Mouse (Mus musculus) embryonic facial prominence, embryonic 15.5 days (tissue): ENCODE measurements around the gene Ccl9. TPM values are rescaled to one million over a fixed set of nuclear protein-coding genes. Genes with fewer than 3 reads are reported as not detected.

ENCODE experiments used
- ATAC-seq: fragments of 200-750 bp; cut with Nextera tagmentation; 2 replicates; pipeline ENCODE4 v1.8.0; 2017; ENCODE audit warnings: low read depth, moderate TSS enrichment; ENCODE audit not compliant: insufficient number of reproducible peaks, low FRiP score, low TSS enrichment
- H3K27ac ChIP-seq: fragments of 300-500 bp; sonication (generic); replicated peaks from 2 replicates; pipeline ENCODE4 v1.5.1; 2015; ENCODE audit warnings: mild to moderate bottlenecking, inconsistent platforms
- H3K27me3 ChIP-seq: fragments of 300-500 bp; sonication (generic); 2 replicates; pipeline ENCODE4 v1.6.1; 2015; ENCODE audit warnings: inconsistent platforms
- H3K36me3 ChIP-seq: fragments of 300-500 bp; sonication (generic); 2 replicates; pipeline ENCODE4 v1.6.1; 2015; ENCODE audit warnings: mild to moderate bottlenecking, inconsistent platforms
- H3K4me1 ChIP-seq: fragments of 300-500 bp; sonication (generic); 2 replicates; pipeline ENCODE4 v1.6.1; 2015; ENCODE audit warnings: inconsistent platforms
- H3K4me2 ChIP-seq: fragments of 300-500 bp; sonication (generic); replicated peaks from 2 replicates; pipeline ENCODE4 v1.6.1; 2015; ENCODE audit warnings: mild to moderate bottlenecking, inconsistent platforms
- H3K4me3 ChIP-seq: fragments of 300-500 bp; sonication (generic); replicated peaks from 2 replicates; pipeline ENCODE4 v1.5.1; 2015; ENCODE audit warnings: mild to moderate bottlenecking, inconsistent platforms
- H3K9ac ChIP-seq: fragments of 300-500 bp; sonication (generic); 2 replicates; pipeline ENCODE4 v1.6.1; 2015; ENCODE audit warnings: inconsistent platforms
- H3K9me3 ChIP-seq: fragments of 300-500 bp; sonication (generic); replicated peaks from 2 replicates; pipeline ENCODE4 v1.6.1; 2016; ENCODE audit warnings: inconsistent platforms
- WGBS: fragments of 180-500 bp; shearing (Covaris S2); methylation state at CpG from one replicate; pipeline ENCODE4 v1.1.7; 2015; 5-methylcytosine and 5-hydroxymethylcytosine counted together
- polyA plus RNA-seq: library from polyadenylated mRNA; unstranded; fragments of >200 nt; fragmentation: Nextera tagmentation; extraction: Ambion mirVana; gene quantifications from 2 replicates; pipeline ENCODE4 v1.2.1, GENCODE M21; 2015

Ccl9 gene
- polyA plus RNA-seq, 1 experiment from 2014 or later: 7.6 TPM

DNA sequence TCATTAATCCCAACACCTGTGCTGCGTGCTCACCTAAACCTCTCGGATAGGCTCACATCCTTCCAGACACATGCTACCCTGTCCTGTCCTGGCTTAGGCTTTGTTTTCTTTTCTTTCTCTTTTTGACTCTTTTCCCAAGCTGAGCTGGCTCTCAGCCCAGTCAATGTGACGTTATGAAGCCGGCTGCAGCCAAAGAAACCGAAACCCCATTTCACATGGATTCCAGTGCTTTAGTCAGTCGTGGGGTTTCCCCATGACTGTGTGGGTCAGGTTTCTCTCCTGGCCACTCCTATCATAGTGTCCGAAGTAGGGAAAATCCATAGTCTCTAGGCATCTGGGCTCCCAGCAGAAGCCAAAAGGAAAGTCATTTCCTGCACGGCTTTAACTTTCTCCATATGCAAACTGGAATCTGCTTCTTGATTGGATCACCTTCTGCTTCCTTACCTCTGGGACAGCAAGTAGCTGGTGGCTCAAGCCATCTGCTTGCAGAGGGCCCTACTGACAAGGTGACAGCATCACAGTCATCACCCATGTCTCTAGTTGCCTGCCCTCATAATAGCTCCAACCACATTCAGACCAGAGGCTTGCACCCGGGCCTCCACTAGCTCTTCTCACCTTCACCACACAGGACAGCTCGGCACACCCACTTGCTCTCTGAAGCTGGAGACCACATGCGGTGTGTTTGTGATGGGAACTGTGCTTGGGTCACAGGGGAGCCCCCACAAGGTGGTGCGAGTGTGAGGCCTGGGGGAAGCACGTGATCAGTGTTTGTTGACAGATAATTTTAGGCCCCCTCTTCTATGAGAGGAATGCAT, 43.6 kb downstream of the Ccl9 start:
- Histone ChIP-seq H3K4me3 (peak overlapping the region; percentile 16), H3K4me1 (peaks cover 13% of the 10 kb centered on the region), H3K4me2 (peak overlapping the region; percentile 34), H3K27me3 (no peaks in the 10 kb centered on the region), H3K27ac (peak overlapping the region; percentile 58; the same call in 1 of the 2 replicates), H3K9ac (no peak overlapping the region), H3K36me3 (no peaks in the 10 kb centered on the region), H3K9me3 (no peaks in the 10 kb centered on the region)
- 28% methylated on average over 13 of the region's 13 CpGs for WGBS
- ATAC-seq: peak; percentile 83

GRCm38 (mm10) chr11:83534143-83534542, 44.3 kb downstream of the Ccl9 start:
- no peaks in the 10 kb centered on the region for H3K36me3 ChIP-seq
- no peak for ATAC-seq
- H3K27me3 ChIP-seq: no peaks in the 10 kb centered on the region
- peak overlapping the region; percentile 58; the same call in 1 of the 2 replicates for H3K27ac ChIP-seq
- H3K4me3 ChIP-seq: peak overlapping the region; percentile 16; the same call in 1 of the 2 replicates
- no peak overlapping the region for H3K9ac ChIP-seq
- WGBS: 59% methylated on average over 8 of the region's 8 CpGs
- H3K9me3 ChIP-seq: no peaks in the 10 kb centered on the region
- H3K4me2 ChIP-seq: peak overlapping the region; percentile 34
- H3K4me1 ChIP-seq: peaks cover 13% of the 10 kb centered on the region

DNA sequence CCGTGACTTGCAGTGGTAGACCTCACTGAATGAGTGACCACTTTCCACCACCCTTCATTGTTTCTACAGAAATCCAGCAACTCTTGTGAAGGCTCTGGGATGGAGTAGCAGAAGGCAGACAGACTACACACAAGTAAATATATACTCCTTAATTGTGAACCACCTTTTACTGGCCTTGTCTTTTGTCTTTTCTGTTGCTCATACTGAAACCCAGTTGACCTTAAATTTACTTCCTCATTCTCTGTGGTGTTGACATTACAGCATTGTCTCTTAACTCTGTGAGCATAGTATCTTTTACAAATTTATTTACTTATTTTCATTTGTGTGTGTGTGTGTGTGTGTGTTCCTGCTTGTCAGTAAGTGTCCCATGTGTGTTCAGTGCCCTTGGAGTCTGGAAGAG, 45.2 kb downstream of the Ccl9 start:
- 90% methylated on average over 1 of the region's 1 CpGs for WGBS
- ATAC-seq: no peak
- H3K9me3 ChIP-seq: no peaks in the 10 kb centered on the region
- no peak overlapping the region for H3K4me3 ChIP-seq
- H3K4me2 ChIP-seq: no peak overlapping the region
- peaks cover 13% of the 10 kb centered on the region for H3K4me1 ChIP-seq
- H3K9ac ChIP-seq: no peak overlapping the region
- no peaks in the 10 kb centered on the region for H3K36me3 ChIP-seq
- no peaks in the 10 kb centered on the region for H3K27me3 ChIP-seq
- H3K27ac ChIP-seq: no peak overlapping the region

DNA sequence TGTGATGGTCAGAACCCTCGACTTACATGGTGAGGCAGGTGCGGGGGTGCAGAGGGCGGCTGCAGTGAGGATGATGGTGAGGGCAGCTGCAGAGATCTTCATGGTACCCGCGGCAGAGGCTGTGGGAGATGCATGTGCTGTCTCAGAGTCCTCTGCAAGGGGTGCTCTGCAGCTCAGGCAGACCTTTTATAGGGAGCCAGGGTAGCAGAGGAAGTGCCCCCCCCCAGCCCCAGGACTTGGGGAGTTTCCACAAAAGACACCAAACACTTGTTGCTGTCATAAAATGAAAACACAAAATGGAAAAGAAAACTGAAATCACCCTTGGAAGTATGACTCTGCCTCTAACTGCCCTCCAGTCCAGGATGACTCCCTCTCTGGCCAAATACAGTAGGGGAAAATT, 48.1 kb downstream of the Ccl9 start, which contains the start of gene Ccl5:
Gene Ccl5 (minus strand): TSS at position 159 of the 400 bp plus-strand sequence.
- ATAC-seq: no peak
- H3K36me3 ChIP-seq: no peaks in the 10 kb centered on the region
- no peak within 1 kb of the TSS for H3K4me2 ChIP-seq
- WGBS: 86% methylated on average over 5 of the region's 5 CpGs
- no peak within 1 kb of the TSS for H3K4me3 ChIP-seq
- no peak within 1 kb of the TSS for H3K27ac ChIP-seq
- no peaks in the 10 kb centered on the region for H3K27me3 ChIP-seq
- H3K9ac ChIP-seq: no peak within 1 kb of the TSS
- no peaks in the 10 kb centered on the region for H3K9me3 ChIP-seq
- peaks cover 13% of the 10 kb centered on the region for H3K4me1 ChIP-seq

GRCm38 (mm10) chr11:83529024-83529423, 49.4 kb downstream of the Ccl9 start:
- Histone ChIP-seq H3K4me3 (no peak overlapping the region), H3K4me2 (no peak overlapping the region), H3K4me1 (peaks cover 1% of the 10 kb centered on the region), H3K27ac (no peak overlapping the region), H3K9me3 (no peaks in the 10 kb centered on the region), H3K27me3 (no peaks in the 10 kb centered on the region), H3K9ac (no peak overlapping the region), H3K36me3 (no peaks in the 10 kb centered on the region)
- ATAC-seq: no peak
- 62% methylated on average over 12 of the region's 12 CpGs for WGBS

Other genes starting within 250 kb of the Ccl9 start
- gene Rasl10b, start 169.5 kb downstream of the Ccl9 start, polyA plus RNA-seq: 3.2 and 3.9 TPM in 2 replicates
- gene Gas2l2, start 149.2 kb downstream of the Ccl9 start, polyA plus RNA-seq: 0.64 and 0.91 TPM in 2 replicates
- 0.57 and 0.58 TPM in 2 replicates for gene 1700020L24Rik, start 141.0 kb downstream of the Ccl9 start, polyA plus RNA-seq
- 2.6 and 3.2 TPM in 2 replicates for gene Mmp28, start 115.6 kb downstream of the Ccl9 start, polyA plus RNA-seq
- gene Taf15, start 105.5 kb downstream of the Ccl9 start, polyA plus RNA-seq: 11.1 and 13.5 TPM in 2 replicates
- gene Heatr9, start 56.5 kb downstream of the Ccl9 start, polyA plus RNA-seq: not detected in 2 replicates
- gene Ccl5, start 48.1 kb downstream of the Ccl9 start, polyA plus RNA-seq: 0.35 and 0.70 TPM in 2 replicates
- 5.1 and 5.3 TPM in 2 replicates for gene Ccl6, start 14.5 kb upstream of the Ccl9 start, polyA plus RNA-seq
- not detected in 2 replicates for gene Rpl9-ps1, start 67.0 kb upstream of the Ccl9 start, polyA plus RNA-seq
- 0.96 and 1.1 TPM in 2 replicates for gene Ccl3, start 70.7 kb upstream of the Ccl9 start, polyA plus RNA-seq
- 0.44 and 0.63 TPM in 2 replicates for gene Ccl4, start 83.9 kb upstream of the Ccl9 start, polyA plus RNA-seq
- 3.2 and 3.3 TPM in 2 replicates for gene Wfdc17, start 125.4 kb upstream of the Ccl9 start, polyA plus RNA-seq
- gene Wfdc18, start 130.4 kb upstream of the Ccl9 start, polyA plus RNA-seq: 16.8 and 42.7 TPM in 2 replicates
- gene Wfdc21, start 168.3 kb upstream of the Ccl9 start, polyA plus RNA-seq: 0.73 and 1.2 TPM in 2 replicates
- 21.5 and 27.3 TPM in 2 replicates for gene Heatr6, start 175.1 kb upstream of the Ccl9 start, polyA plus RNA-seq